Mouse (Mus musculus) hindbrain, embryonic 15.5 days (tissue): ENCODE data around the gene Fbxw2. TPM values are rescaled to one million over a fixed set of nuclear protein-coding genes. Genes with fewer than 3 reads are reported as not detected.
"Not testable (repeated sequence)": the region's sequence is repeated elsewhere in the genome, so short reads cannot be mapped to it uniquely, and the experiment has no call there.

Experiments
- ATAC-seq: fragments of 200-750 bp; cut with Nextera tagmentation; 2 replicates; pipeline ENCODE4 v1.8.0; 2017; ENCODE audit warnings: low read depth, moderate number of reproducible peaks, moderate TSS enrichment; ENCODE audit not compliant: low FRiP score
- H3K27ac ChIP-seq: fragments of 300-500 bp; sonication (generic); replicated peaks from 2 replicates; pipeline ENCODE4 v1.5.1; 2015; ENCODE audit warnings: mild to moderate bottlenecking, inconsistent platforms
- H3K27me3 ChIP-seq: fragments of 300-500 bp; sonication (generic); 2 replicates; pipeline ENCODE4 v1.6.1; 2015; ENCODE audit warnings: control low read depth, inconsistent platforms
- H3K36me3 ChIP-seq: fragments of 300-500 bp; sonication (generic); 2 replicates; pipeline ENCODE4 v1.6.1; 2015; ENCODE audit warnings: control low read depth, inconsistent platforms
- H3K4me1 ChIP-seq: fragments of 300-500 bp; sonication (generic); replicated peaks from 2 replicates; pipeline ENCODE4 v1.6.1; 2015; ENCODE audit warnings: control low read depth, inconsistent platforms
- H3K4me2 ChIP-seq: fragments of 300-500 bp; sonication (generic); 2 replicates; pipeline ENCODE4 v1.6.1; 2015; ENCODE audit warnings: moderate library complexity, mild to moderate bottlenecking, inconsistent platforms
- H3K4me3 ChIP-seq: fragments of 300-500 bp; sonication (generic); 2 replicates; pipeline ENCODE4 v1.5.1; 2015; ENCODE audit warnings: mild to moderate bottlenecking, inconsistent platforms
- H3K9ac ChIP-seq: fragments of 300-500 bp; sonication (generic); 2 replicates; pipeline ENCODE4 v1.6.1; 2015; ENCODE audit warnings: inconsistent platforms
- H3K9me3 ChIP-seq: fragments of 300-500 bp; sonication (generic); 2 replicates; pipeline ENCODE4 v1.6.1; 2016; ENCODE audit warnings: control low read depth, inconsistent platforms
- WGBS: fragments of 180-500 bp; shearing (Covaris S2); methylation state at CpG from one replicate; pipeline ENCODE4 v1.1.7; 2015; 5-methylcytosine and 5-hydroxymethylcytosine counted together
- polyA plus RNA-seq: library from polyadenylated mRNA; unstranded; fragments of >200 nt; fragmentation: Nextera tagmentation; extraction: Ambion mirVana; gene quantifications from 2 replicates; pipeline ENCODE4 v1.2.1, GENCODE M21; 2015

Fbxw2 gene
- polyA plus RNA-seq, 1 experiment from 2014 or later = 97.6 TPM

DNA sequence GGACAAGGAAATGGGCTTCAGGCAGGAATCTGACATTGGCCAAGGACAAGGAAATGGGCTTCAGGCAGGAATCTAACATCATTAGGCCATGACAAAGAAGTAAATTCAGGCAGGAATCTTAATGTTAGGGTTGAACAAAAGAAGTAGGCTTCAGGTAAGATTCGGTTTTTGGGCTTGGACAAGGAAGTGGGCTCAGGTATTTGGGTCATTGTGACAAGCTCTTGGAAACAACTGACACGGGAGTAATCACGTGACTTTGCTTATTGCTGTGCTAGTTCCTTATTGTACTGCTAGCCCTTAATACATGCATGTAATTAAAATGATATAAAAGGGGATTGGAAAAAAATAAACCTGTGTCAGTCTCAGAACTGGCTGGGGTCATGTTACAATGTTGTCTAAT lies 9.6 kb upstream of the Fbxw2 start:
- Histone ChIP-seq H3K4me1 (no peaks in the 10 kb centered on the region), H3K27me3 (no peaks in the 10 kb centered on the region), H3K9ac (no peak overlapping the region), H3K4me2 (no peak overlapping the region), H3K27ac (no peak overlapping the region), H3K4me3 (no peak overlapping the region), H3K36me3 (no peaks in the 10 kb centered on the region), H3K9me3 (no peaks in the 10 kb centered on the region)
- ATAC-seq = no peak
- 80% methylated on average over 3 of the region's 3 CpGs for WGBS

GRCm38 (mm10) chr2:34833624-34834023 lies 7.5 kb upstream of the Fbxw2 start:
- Histone ChIP-seq H3K9me3 (no peaks in the 10 kb centered on the region), H3K36me3 (no peaks in the 10 kb centered on the region), H3K4me2 (no peak overlapping the region), H3K4me3 (no peak overlapping the region), H3K27ac (no peak overlapping the region), H3K4me1 (no peaks in the 10 kb centered on the region), H3K9ac (no peak overlapping the region), H3K27me3 (no peaks in the 10 kb centered on the region)
- WGBS = 89% methylated on average over 17 of the region's 17 CpGs
- no peak for ATAC-seq

DNA sequence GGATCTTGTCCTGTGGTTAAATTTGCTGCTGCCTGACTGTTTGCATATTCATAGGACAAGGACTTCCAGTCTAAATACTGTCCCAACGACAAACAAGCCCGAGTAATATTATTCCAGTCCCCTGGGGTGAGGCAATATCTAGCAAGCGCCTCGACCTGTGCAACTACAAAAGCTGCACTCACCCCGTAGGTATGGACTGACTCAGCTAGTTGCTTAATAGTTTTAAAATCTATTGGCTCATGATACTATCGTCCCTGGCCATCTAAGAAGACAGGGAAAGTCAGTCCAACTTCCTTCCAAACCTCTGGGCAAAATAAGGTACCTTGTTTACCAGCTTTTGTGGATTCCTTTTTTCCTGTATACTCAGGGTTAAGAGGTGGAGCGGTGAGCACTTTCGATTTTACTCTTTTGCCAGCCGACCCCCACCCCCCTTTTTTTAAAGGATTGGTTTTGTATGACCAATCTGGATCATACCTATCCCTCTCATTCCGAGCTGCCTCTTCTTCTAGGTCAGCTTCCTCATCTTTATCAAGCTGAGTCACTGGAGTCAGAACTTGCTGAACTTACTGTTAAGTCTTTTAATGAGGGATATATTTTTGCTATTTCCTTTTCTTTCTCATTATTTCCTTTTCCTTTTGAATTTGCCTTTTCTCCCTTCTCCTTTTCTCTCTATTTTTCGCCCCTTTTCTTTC lies 6.8 kb upstream of the Fbxw2 start, which contains the start of gene Gm34653:
TSS of gene Gm34653 (plus strand) at position 242 of the 692 bp plus-strand sequence.
- 73% methylated on average over 11 of the region's 11 CpGs for WGBS
- H3K36me3 ChIP-seq, H3K9ac ChIP-seq, H3K27ac ChIP-seq, H3K9me3 ChIP-seq, H3K4me3 ChIP-seq, ATAC-seq, H3K4me1 ChIP-seq, H3K27me3 ChIP-seq, H3K4me2 ChIP-seq: not testable (repeated sequence)

GRCm38 (mm10) chr2:34830066-34830465 lies 4.0 kb upstream of the Fbxw2 start:
- H3K36me3 ChIP-seq, H3K4me3 ChIP-seq, H3K27me3 ChIP-seq, ATAC-seq, H3K9me3 ChIP-seq, H3K9ac ChIP-seq, H3K27ac ChIP-seq, H3K4me2 ChIP-seq: not testable (repeated sequence)
- WGBS = 96% methylated on average over 17 of the region's 17 CpGs
- H3K4me1 ChIP-seq = peaks cover 11% of the 10 kb centered on the region

GRCm38 (mm10) chr2:34828026-34828425 lies 1.9 kb upstream of the Fbxw2 start:
- H3K9me3 ChIP-seq = no peaks in the 10 kb centered on the region
- H3K4me2 ChIP-seq = no peak overlapping the region
- H3K4me1 ChIP-seq = peaks cover 28% of the 10 kb centered on the region
- H3K4me3 ChIP-seq = no peak overlapping the region
- ATAC-seq = no peak
- H3K27me3 ChIP-seq = no peaks in the 10 kb centered on the region
- H3K9ac ChIP-seq = no peak overlapping the region
- 79% methylated on average over 1 of the region's 1 CpGs for WGBS
- H3K36me3 ChIP-seq = no peaks in the 10 kb centered on the region
- no peak overlapping the region for H3K27ac ChIP-seq

DNA sequence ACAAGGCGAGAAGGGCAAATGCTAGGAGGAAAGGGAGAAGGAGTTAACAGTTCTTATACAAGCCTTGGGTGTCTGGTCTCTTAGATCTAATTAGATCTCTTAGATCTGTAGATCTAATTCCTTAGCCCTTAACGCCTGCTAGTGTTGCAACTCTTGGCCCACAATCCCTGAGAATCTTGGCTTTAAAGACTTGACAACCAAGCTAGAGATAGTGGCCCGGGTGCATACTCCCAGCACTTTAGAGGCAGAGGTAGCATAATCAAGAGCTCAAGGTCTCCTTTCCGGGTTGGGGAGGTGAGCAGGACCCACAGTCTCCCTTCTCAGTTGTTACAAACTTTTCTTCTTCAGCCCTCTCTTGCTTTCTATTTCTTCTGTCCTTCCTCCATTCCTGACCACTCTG lies 1.5 kb upstream of the Fbxw2 start:
- H3K4me2 ChIP-seq = no peak overlapping the region
- H3K27ac ChIP-seq = no peak overlapping the region
- peaks cover 28% of the 10 kb centered on the region for H3K4me1 ChIP-seq
- H3K27me3 ChIP-seq = no peaks in the 10 kb centered on the region
- H3K4me3 ChIP-seq = no peak overlapping the region
- WGBS = 92% methylated on average over 4 of the region's 4 CpGs
- ATAC-seq = no peak
- no peak overlapping the region for H3K9ac ChIP-seq
- H3K9me3 ChIP-seq = no peaks in the 10 kb centered on the region
- peaks cover under 1% of the 10 kb centered on the region; the same call in 1 of the 2 replicates for H3K36me3 ChIP-seq

DNA sequence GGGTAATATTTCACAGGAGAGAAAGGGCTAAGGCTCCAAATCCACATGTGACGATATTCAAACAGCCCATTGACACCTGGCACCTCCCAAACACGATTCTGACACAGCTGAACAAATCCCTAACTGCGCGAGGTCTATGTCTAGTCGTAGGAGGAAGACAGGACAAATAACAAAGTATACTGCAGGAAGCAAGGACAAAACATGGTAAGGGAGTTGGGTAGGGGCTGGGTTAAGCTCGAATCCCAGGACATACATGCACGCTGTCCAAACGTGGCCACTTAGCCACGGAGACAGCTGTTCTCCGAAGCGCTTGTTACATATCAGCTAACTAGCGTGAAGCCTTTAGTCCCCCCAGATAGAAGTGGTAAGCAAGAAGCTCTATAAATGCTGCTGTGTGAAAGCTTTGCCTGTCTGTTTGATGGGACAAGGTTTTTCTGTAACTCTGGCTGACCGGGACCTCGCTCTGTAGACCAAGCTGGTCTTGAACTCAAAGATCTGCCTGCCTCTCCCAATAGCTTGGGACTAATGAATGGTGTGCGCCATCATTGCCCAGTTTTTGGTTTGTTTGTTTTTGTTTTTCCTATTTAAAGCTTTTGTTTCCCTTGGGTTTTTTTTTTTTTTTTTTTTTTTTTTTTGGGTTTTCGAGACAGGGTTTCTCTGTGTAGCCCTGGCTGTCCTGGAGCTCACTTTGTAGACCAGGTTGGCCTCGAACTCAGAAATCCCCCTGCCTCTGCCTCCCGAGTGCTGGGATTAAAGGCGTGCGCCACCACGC lies 535 bp upstream of the Fbxw2 start:
- H3K4me2 ChIP-seq = peak overlapping the region; percentile 94
- H3K36me3 ChIP-seq = peaks cover 9% of the 10 kb centered on the region
- H3K9me3 ChIP-seq = no peaks in the 10 kb centered on the region
- peak overlapping the region; percentile 90 for H3K4me3 ChIP-seq
- no peaks in the 10 kb centered on the region for H3K27me3 ChIP-seq
- H3K27ac ChIP-seq = peak overlapping the region; percentile 85
- peaks cover 28% of the 10 kb centered on the region for H3K4me1 ChIP-seq
- ATAC-seq = peak; percentile 60
- H3K9ac ChIP-seq = peak overlapping the region; percentile 94
- 34% methylated on average over 20 of the region's 21 CpGs for WGBS

DNA sequence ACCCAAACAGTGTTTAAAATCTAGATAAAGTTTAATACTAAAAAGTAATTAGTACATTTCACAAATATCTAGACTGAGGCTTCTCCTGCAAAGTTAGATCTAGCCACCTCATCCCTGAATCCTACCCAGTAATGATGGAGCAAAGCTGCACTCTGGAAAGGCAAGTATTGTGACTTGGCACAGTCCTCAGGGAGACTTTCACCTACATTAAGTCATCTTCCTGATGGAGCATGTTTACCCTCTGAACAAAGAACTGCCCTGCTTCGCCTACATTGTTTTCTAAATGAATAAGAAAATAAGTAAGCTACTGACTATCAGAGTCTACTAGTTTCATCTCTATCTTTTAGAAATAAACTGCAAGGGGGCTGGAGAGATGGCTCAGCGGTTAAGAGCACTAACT lies 7.6 kb downstream of the Fbxw2 start:
- Histone ChIP-seq H3K27ac (no peak overlapping the region), H3K9ac (no peak overlapping the region), H3K27me3 (no peaks in the 10 kb centered on the region), H3K4me2 (no peak overlapping the region), H3K36me3 (peaks cover 23% of the 10 kb centered on the region), H3K9me3 (no peaks in the 10 kb centered on the region), H3K4me3 (no peak overlapping the region), H3K4me1 (peaks cover 2% of the 10 kb centered on the region; the same call in 1 of the 2 replicates)
- ATAC-seq = no peak
- WGBS = 95% methylated on average over 2 of the region's 2 CpGs

DNA sequence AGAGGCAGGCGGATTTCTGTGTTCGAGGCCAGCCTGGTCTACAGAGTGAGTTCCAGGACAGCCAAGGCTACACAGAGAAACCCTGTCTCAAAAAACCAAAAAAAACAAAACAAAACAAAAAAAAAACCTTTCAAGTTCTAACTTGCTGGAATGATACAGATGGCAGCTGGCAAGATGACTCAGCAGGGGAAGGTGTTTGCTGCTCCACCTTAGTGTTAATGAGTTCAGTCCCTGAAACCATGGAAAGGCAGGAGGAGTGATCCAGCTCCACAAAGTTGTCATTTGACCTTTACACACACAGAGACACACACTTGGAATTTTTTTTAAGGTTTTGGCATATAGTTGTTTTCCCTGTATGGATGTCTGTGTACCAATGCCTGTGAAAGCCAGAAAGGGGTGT lies 10.2 kb downstream of the Fbxw2 start:
- ATAC-seq, H3K4me3 ChIP-seq, H3K4me1 ChIP-seq, H3K9me3 ChIP-seq, H3K9ac ChIP-seq, H3K27ac ChIP-seq, H3K4me2 ChIP-seq, H3K27me3 ChIP-seq: not testable (repeated sequence)
- peaks cover 31% of the 10 kb centered on the region for H3K36me3 ChIP-seq
- WGBS = 98% methylated on average over 2 of the region's 2 CpGs

- Histone ChIP-seq H3K4me1 (no peaks in the 10 kb centered on the region), H3K36me3 (peaks cover 43% of the 10 kb centered on the region), H3K4me2 (no peak overlapping the region), H3K27ac (no peak overlapping the region), H3K9ac (no peak overlapping the region), H3K27me3 (no peaks in the 10 kb centered on the region), H3K4me3 (no peak overlapping the region), H3K9me3 (no peaks in the 10 kb centered on the region)
- WGBS = 87% methylated on average over 7 of the region's 7 CpGs
- no peak for ATAC-seq
These were observed 13.4 kb downstream of the Fbxw2 start for GRCm38 (mm10) chr2:34812706-34813105.

GRCm38 (mm10) chr2:34810775-34811174 lies 15.3 kb downstream of the Fbxw2 start:
- Histone ChIP-seq H3K9ac (no peak overlapping the region), H3K4me3 (no peak overlapping the region), H3K36me3 (peaks cover 38% of the 10 kb centered on the region), H3K27ac (no peak overlapping the region), H3K27me3 (no peaks in the 10 kb centered on the region), H3K4me1 (no peaks in the 10 kb centered on the region), H3K9me3 (no peaks in the 10 kb centered on the region), H3K4me2 (no peak overlapping the region)
- WGBS = 93% methylated on average over 3 of the region's 3 CpGs
- ATAC-seq = no peak

- WGBS = 100% methylated on average over 1 of the region's 1 CpGs
- Histone ChIP-seq H3K4me1 (peaks cover 4% of the 10 kb centered on the region; the same call in 1 of the 2 replicates), H3K9me3 (no peaks in the 10 kb centered on the region), H3K4me2 (no peak overlapping the region), H3K36me3 (peaks cover 35% of the 10 kb centered on the region), H3K27me3 (no peaks in the 10 kb centered on the region), H3K27ac (no peak overlapping the region), H3K4me3 (no peak overlapping the region), H3K9ac (no peak overlapping the region)
- no peak for ATAC-seq
These were observed 16.5 kb downstream of the Fbxw2 start for GRCm38 (mm10) chr2:34809568-34809967.
